8 mouse cellular contexts compared by ENCODE assay signal in genomic region chr7:141403305-141403704, GRCm38 (mm10). TPM values are rescaled to one million over a fixed set of nuclear protein-coding genes. Genes with fewer than 3 reads are reported as not detected.
DNase-seq lines count a peak whose midpoint lies in the region; ATAC-seq and TF ChIP-seq lines count a peak whose summit lies in the region.

No protein-coding gene starts in this region.

- no peak overlapping the region for H3K27ac ChIP-seq in heart, embryonic 11.5 days (ENCODE audit: low read depth, low read length)
- no peak overlapping the region for H3K27ac ChIP-seq in heart, embryonic 15.5 days
- no peak overlapping the region for H3K27ac ChIP-seq in kidney, postnatal 0 days
- H3K27ac ChIP-seq in spleen, adult 2 months (ENCODE audit: insufficient read depth, low read length) = no peak overlapping the region

- no peaks in the 10 kb centered on the region for H3K9me3 ChIP-seq in heart, embryonic 11.5 days (replicated peaks; ENCODE audit: control insufficient read depth, low read length)
- no peaks in the 10 kb centered on the region for H3K9me3 ChIP-seq in heart, embryonic 15.5 days (replicated peaks)
- no peaks in the 10 kb centered on the region for H3K9me3 ChIP-seq in kidney, postnatal 0 days (replicated peaks; ENCODE audit: low read length)

- H3K4me2 ChIP-seq in heart, embryonic 11.5 days = no peak overlapping the region
- H3K4me2 ChIP-seq in heart, embryonic 15.5 days = no peak overlapping the region
- H3K4me2 ChIP-seq in kidney, postnatal 0 days (ENCODE audit: low read length) = no peak overlapping the region

- TF ChIP-seq CTCF in kidney, postnatal 0 days (IDR thresholded peaks at IDR 0.05; ENCODE audit: low read depth) = peak; percentile 90
- peak; percentile 87; the same call in 1 of the 2 replicates for TF ChIP-seq CTCF in spleen, adult 2 months (IDR thresholded peaks at IDR 0.05; ENCODE audit: extremely low read depth, insufficient read depth, insufficient read length, insufficient replicate concordance)

- no peaks in the 10 kb centered on the region for H3K27me3 ChIP-seq in heart, embryonic 11.5 days (ENCODE audit: control insufficient read depth, insufficient read depth, low read length)
- H3K27me3 ChIP-seq in heart, embryonic 15.5 days = no peaks in the 10 kb centered on the region
- H3K27me3 ChIP-seq in kidney, postnatal 0 days (ENCODE audit: insufficient read depth, low read length) = no peaks in the 10 kb centered on the region
- H3K27me3 ChIP-seq in spleen, adult 2 months (ENCODE audit: control insufficient read depth, insufficient read depth, low read length) = no peaks in the 10 kb centered on the region

- H3K36me3 ChIP-seq in heart, embryonic 11.5 days (ENCODE audit: control insufficient read depth, insufficient read depth, low read length) = peaks cover 16% of the 10 kb centered on the region
- peaks cover 49% of the 10 kb centered on the region for H3K36me3 ChIP-seq in heart, embryonic 15.5 days
- H3K36me3 ChIP-seq in kidney, postnatal 0 days (ENCODE audit: insufficient read depth, low read length) = peaks cover 36% of the 10 kb centered on the region
- peaks cover 35% of the 10 kb centered on the region for H3K36me3 ChIP-seq in spleen, adult 2 months (ENCODE audit: control insufficient read depth, insufficient read depth, low read length)

- H3K4me3 ChIP-seq in heart, embryonic 11.5 days (ENCODE audit: low read depth, low read length) = no peak overlapping the region
- H3K4me3 ChIP-seq in heart, embryonic 15.5 days = no peak overlapping the region
- H3K4me3 ChIP-seq in kidney, postnatal 0 days (replicated peaks; ENCODE audit: low read depth, low read length) = no peak overlapping the region
- H3K4me3 ChIP-seq in spleen, adult 2 months (ENCODE audit: extremely low read depth, insufficient read depth, insufficient read length) = no peak overlapping the region

- H3K4me1 ChIP-seq in heart, embryonic 11.5 days (ENCODE audit: control insufficient read depth, insufficient read depth, low read length) = no peaks in the 10 kb centered on the region
- H3K4me1 ChIP-seq in heart, embryonic 15.5 days (replicated peaks) = no peaks in the 10 kb centered on the region
- no peaks in the 10 kb centered on the region for H3K4me1 ChIP-seq in kidney, postnatal 0 days (replicated peaks; ENCODE audit: insufficient read depth, low read length)
- H3K4me1 ChIP-seq in spleen, adult 2 months (ENCODE audit: control insufficient read depth, insufficient read depth, insufficient read length) = no peaks in the 10 kb centered on the region

- no peak for ATAC-seq in heart, embryonic 11.5 days (replicated peaks; ENCODE audit: insufficient number of reproducible peaks, low FRiP score, low TSS enrichment)
- 0 out of 2 replicates have a peak, but pooled peaks have one; percentile 51 for ATAC-seq in heart, embryonic 15.5 days (replicated peaks; ENCODE audit: insufficient number of reproducible peaks, insufficient read depth, low FRiP score, low read depth)
- ATAC-seq in kidney, postnatal 0 days (replicated peaks; ENCODE audit: low FRiP score, low read depth) = peak; percentile 69
- peak; percentile 97 for ATAC-seq in megakaryocyte progenitor cell, adult 5-6 weeks (replicated peaks; ENCODE audit: poor library complexity)

- 45% methylated on average over 5 of the region's 5 CpGs for WGBS in heart, embryonic 11.5 days (ENCODE audit: insufficient replicate concordance)
- 46% methylated on average over 5 of the region's 5 CpGs for WGBS in heart, embryonic 15.5 days
- WGBS in kidney, postnatal 0 days = 38% methylated on average over 5 of the region's 5 CpGs
- 48% methylated on average over 5 of the region's 5 CpGs for WGBS in spleen, adult 2 months

- no peak for TF ChIP-seq POLR2A in spleen, adult 2 months (IDR thresholded peaks at IDR 0.05; ENCODE audit: low read depth, low read length)

- DNase-seq in heart, adult 18-20 months = peak; percentile 45 to 62
- DNase-seq in adipocyte (ENCODE audit: low spot score) = peak; percentile 70
- DNase-seq in embryo, embryonic 11 days = peak; percentile 66
- DNase-seq in kidney, postnatal 0 days (ENCODE audit: low spot score) = peak; percentile 86
- DNase-seq in spleen, adult 2 months (ENCODE audit: low read depth in 1 of 2, low spot score in 2 of 2) = peak in 1 of 2 experiments; percentile 55

- H3K9ac ChIP-seq in heart, embryonic 11.5 days (ENCODE audit: low read depth, low read length) = no peak overlapping the region
- no peak overlapping the region for H3K9ac ChIP-seq in heart, embryonic 15.5 days
- no peak overlapping the region for H3K9ac ChIP-seq in kidney, postnatal 0 days (ENCODE audit: low read depth, low read length)

RNA-seq across cellular contexts. Expression of gene Gatd1, which starts 10.6 kb away (rescaled TPM):
- total RNA-seq in heart, adult 18-20 months (2021) = 10 to 100 TPM; 11.3 to 12.4 TPM
- polyA plus RNA-seq in heart, embryonic 11.5 days (2014; fragmentation: Nextera tagmentation; extraction: Ambion mirVana) = 29.3 and 32.2 TPM in 2 replicates
- 25.5 and 31.6 TPM in 2 replicates for polyA plus RNA-seq in heart, embryonic 15.5 days (2015; fragmentation: Nextera tagmentation; extraction: Ambion mirVana)
- polyA plus RNA-seq in kidney, postnatal 0 days (2015; fragmentation: Nextera tagmentation; extraction: Ambion mirVana) = 50.0 and 52.0 TPM in 2 replicates
- 21.9 and 25.9 TPM in 2 replicates for total RNA-seq in megakaryocyte progenitor cell, adult 5-6 weeks (2015)
- 13.5 and 16.3 TPM in 2 replicates for total RNA-seq in megakaryocyte progenitor cell, adult 5-6 weeks (2017)
- 56.7 and 72.5 TPM in 2 replicates for polyA plus RNA-seq in spleen, adult 2 months (2012; rRNA removed)

RNA-seq across cellular contexts. Expression of gene Taldo1, which starts 11.3 kb away (rescaled TPM):
- total RNA-seq in heart, adult 18-20 months (2021) = 100 to 1,000 TPM; 106 to 141 TPM
- 288 and 291 TPM in 2 replicates for polyA plus RNA-seq in heart, embryonic 11.5 days (2014; fragmentation: Nextera tagmentation; extraction: Ambion mirVana)
- polyA plus RNA-seq in heart, embryonic 15.5 days (2015; fragmentation: Nextera tagmentation; extraction: Ambion mirVana) = 225 and 246 TPM in 2 replicates
- 420 and 440 TPM in 2 replicates for polyA plus RNA-seq in kidney, postnatal 0 days (2015; fragmentation: Nextera tagmentation; extraction: Ambion mirVana)
- total RNA-seq in megakaryocyte progenitor cell, adult 5-6 weeks (2015) = 103 and 117 TPM in 2 replicates
- total RNA-seq in megakaryocyte progenitor cell, adult 5-6 weeks (2017) = 508 and 513 TPM in 2 replicates
- 155 and 184 TPM in 2 replicates for polyA plus RNA-seq in spleen, adult 2 months (2012; rRNA removed)

RNA-seq across cellular contexts. Expression of gene Cend1, which starts 26.0 kb away (rescaled TPM):
- 1 to 10 TPM in 1 of 2 experiments, under 1 TPM in 1; 0.80 to 1.3 TPM for total RNA-seq in heart, adult 18-20 months (2021)
- 7.4 and 9.3 TPM in 2 replicates for polyA plus RNA-seq in heart, embryonic 11.5 days (2014; fragmentation: Nextera tagmentation; extraction: Ambion mirVana)
- polyA plus RNA-seq in heart, embryonic 15.5 days (2015; fragmentation: Nextera tagmentation; extraction: Ambion mirVana) = 4.5 and 5.2 TPM in 2 replicates
- 2.2 and 2.3 TPM in 2 replicates for polyA plus RNA-seq in kidney, postnatal 0 days (2015; fragmentation: Nextera tagmentation; extraction: Ambion mirVana)
- not detected in 2 replicates for total RNA-seq in megakaryocyte progenitor cell, adult 5-6 weeks (2015)
- total RNA-seq in megakaryocyte progenitor cell, adult 5-6 weeks (2017) = not detected in 2 replicates
- 0.08 and 0.11 TPM in 2 replicates for polyA plus RNA-seq in spleen, adult 2 months (2012; rRNA removed)

RNA-seq across cellular contexts. Expression of gene Slc25a22, which starts 34.4 kb away (rescaled TPM):
- 10 to 100 TPM; 45.6 to 59.1 TPM for total RNA-seq in heart, adult 18-20 months (2021)
- 19.4 and 19.7 TPM in 2 replicates for polyA plus RNA-seq in heart, embryonic 11.5 days (2014; fragmentation: Nextera tagmentation; extraction: Ambion mirVana)
- polyA plus RNA-seq in heart, embryonic 15.5 days (2015; fragmentation: Nextera tagmentation; extraction: Ambion mirVana) = 14.1 and 20.2 TPM in 2 replicates
- polyA plus RNA-seq in kidney, postnatal 0 days (2015; fragmentation: Nextera tagmentation; extraction: Ambion mirVana) = 15.8 and 17.3 TPM in 2 replicates
- total RNA-seq in megakaryocyte progenitor cell, adult 5-6 weeks (2015) = 15.5 and 19.8 TPM in 2 replicates
- 4.4 and 5.3 TPM in 2 replicates for total RNA-seq in megakaryocyte progenitor cell, adult 5-6 weeks (2017)
- 66.2 and 89.4 TPM in 2 replicates for polyA plus RNA-seq in spleen, adult 2 months (2012; rRNA removed)

RNA-seq across cellular contexts. Expression of gene Pidd1, which starts 40.5 kb away (rescaled TPM):
- under 1 TPM; 0.21 to 0.42 TPM for total RNA-seq in heart, adult 18-20 months (2021)
- 9.5 and 9.6 TPM in 2 replicates for polyA plus RNA-seq in heart, embryonic 11.5 days (2014; fragmentation: Nextera tagmentation; extraction: Ambion mirVana)
- 6.7 and 9.6 TPM in 2 replicates for polyA plus RNA-seq in heart, embryonic 15.5 days (2015; fragmentation: Nextera tagmentation; extraction: Ambion mirVana)
- 3.6 and 5.1 TPM in 2 replicates for polyA plus RNA-seq in kidney, postnatal 0 days (2015; fragmentation: Nextera tagmentation; extraction: Ambion mirVana)
- total RNA-seq in megakaryocyte progenitor cell, adult 5-6 weeks (2015) = 14.2 and 14.4 TPM in 2 replicates
- 9.7 and 11.2 TPM in 2 replicates for total RNA-seq in megakaryocyte progenitor cell, adult 5-6 weeks (2017)
- 20.4 and 31.0 TPM in 2 replicates for polyA plus RNA-seq in spleen, adult 2 months (2012; rRNA removed)
